Mouse (Mus musculus): ENCODE data around the gene AU022252.
"Not testable (repeated sequence)": the region's sequence is repeated elsewhere in the genome, so short reads cannot be mapped to it uniquely, and the experiment has no call there.

AU022252 gene

GRCm38 (mm10) chr4:119232410-119233255 is at the start of gene AU022252, which contains the start of gene P3h1:
Gene AU022252 (minus strand): TSS chr4:119232712.
Gene P3h1 (plus strand): TSS chr4:119232915.
- DNase-seq (ENCODE audit: low spot score), result peak; percentile 97

- not testable (repeated sequence) for DNase-seq (ENCODE audit: low spot score)
Observed at GRCm38 (mm10) chr4:119278784-119279183, 46.3 kb upstream of the AU022252 start.

- no peak for DNase-seq (ENCODE audit: low spot score)
Observed at GRCm38 (mm10) chr4:119275726-119276125, 43.2 kb upstream of the AU022252 start.

- no peak for DNase-seq (ENCODE audit: low spot score)
Observed at GRCm38 (mm10) chr4:119275226-119275625, 42.7 kb upstream of the AU022252 start.

- DNase-seq (ENCODE audit: low spot score), result peak; percentile 33
Observed at GRCm38 (mm10) chr4:119274627-119275026, 42.1 kb upstream of the AU022252 start.

GRCm38 (mm10) chr4:119266606-119267005 is 34.1 kb upstream of the AU022252 start:
- DNase-seq (ENCODE audit: low spot score), result no peak

GRCm38 (mm10) chr4:119263459-119263858 is 30.9 kb upstream of the AU022252 start:
- DNase-seq (ENCODE audit: low spot score), result no peak

- DNase-seq (ENCODE audit: low spot score), result no peak
Observed at GRCm38 (mm10) chr4:119262483-119262882, 30.0 kb upstream of the AU022252 start.

- DNase-seq (ENCODE audit: low spot score), result no peak
Observed at GRCm38 (mm10) chr4:119261087-119261713, 28.7 kb upstream of the AU022252 start.

GRCm38 (mm10) chr4:119259344-119260254 is 27.1 kb upstream of the AU022252 start:
- no peak for DNase-seq (ENCODE audit: low spot score)

- no peak for DNase-seq (ENCODE audit: low spot score)
Observed at GRCm38 (mm10) chr4:119257083-119257482, 24.6 kb upstream of the AU022252 start.

GRCm38 (mm10) chr4:119255351-119255750 is 22.8 kb upstream of the AU022252 start, which contains the start of gene Cldn19:
Gene Cldn19 (plus strand): TSS chr4:119255414.
- DNase-seq (ENCODE audit: low spot score), result no peak

- DNase-seq (ENCODE audit: low spot score), result no peak
Observed at GRCm38 (mm10) chr4:119254012-119254618, 21.6 kb upstream of the AU022252 start.

GRCm38 (mm10) chr4:119252025-119252808 is 19.7 kb upstream of the AU022252 start:
- DNase-seq (ENCODE audit: low spot score), result no peak

- DNase-seq (ENCODE audit: low spot score), result no peak
Observed at GRCm38 (mm10) chr4:119248407-119248965, 16.0 kb upstream of the AU022252 start.

GRCm38 (mm10) chr4:119247462-119248235 is 15.1 kb upstream of the AU022252 start:
- DNase-seq (ENCODE audit: low spot score), result peak; percentile 62

- no peak for DNase-seq (ENCODE audit: low spot score)
Observed at GRCm38 (mm10) chr4:119246688-119247225, 14.2 kb upstream of the AU022252 start.

GRCm38 (mm10) chr4:119245961-119246360 is 13.4 kb upstream of the AU022252 start:
- no peak for DNase-seq (ENCODE audit: low spot score)

GRCm38 (mm10) chr4:119245556-119245955 is 13.0 kb upstream of the AU022252 start:
- peak; percentile 42 for DNase-seq (ENCODE audit: low spot score)

Measured in ovary, postnatal 14 days (tissue).